Mouse (Mus musculus) small intestine, adult 2 months (tissue): ENCODE results near the gene Smpd4.

Experiments
- CTCF ChIP-seq: fragments of 200-500 bp; IDR thresholded peaks from 2 replicates; pipeline ENCODE4 v1.5.1; 2012; ENCODE audit warnings: low read depth, mild to moderate bottlenecking, control low read depth, inconsistent platforms, low read length, moderate library complexity, mixed read lengths; ENCODE audit not compliant: insufficient replicate concordance, insufficient read length; ENCODE audit errors: extremely low read depth
- POLR2A ChIP-seq: fragments of 200-500 bp; IDR thresholded peaks from 2 replicates; pipeline ENCODE4 v1.6.1; 2012; ENCODE audit warnings: low read depth, mild to moderate bottlenecking, control low read depth, inconsistent platforms, low read length, moderate library complexity

GRCm38 (mm10) chr16:17654188-17654795 lies 35.1 kb downstream of the Smpd4 start:
- TF ChIP-seq CTCF, result no peak
- TF ChIP-seq POLR2A, result no peak
